7 mouse cellular contexts compared by ENCODE assay signal in genomic region chr2:35463372-35464088, GRCm38 (mm10). TPM values are rescaled to one million over a fixed set of nuclear protein-coding genes. Genes with fewer than 3 reads are reported as not detected.
DNase-seq lines count a peak whose midpoint lies in the region; ATAC-seq and TF ChIP-seq lines count a peak whose summit lies in the region.

No protein-coding gene starts in this region.

- peak; percentile 54 for DNase-seq in G1E (ENCODE audit: low spot score)
- peak; percentile 58 to 81 for DNase-seq in heart, adult 2 months
- DNase-seq in lung, postnatal 14 days, result peak; percentile 70
- DNase-seq in retina, postnatal 1 day, result peak; percentile 59
- DNase-seq in cerebellum, adult 18-20 months, result no peak

- ATAC-seq in G1E (ENCODE audit: extremely low read depth, insufficient number of reproducible peaks, low FRiP score, poor library complexity, severe bottlenecking), result peak; percentile 77
- ATAC-seq in kidney, embryonic 14.5 days (ENCODE audit: low FRiP score, low TSS enrichment), result peak; percentile 90

- no peak for TF ChIP-seq CTCF in G1E (IDR thresholded peaks at IDR 0.05; ENCODE audit: low read depth, low read length)
- no peak for TF ChIP-seq CTCF in heart, adult 2 months (IDR thresholded peaks at IDR 0.05)

- no peaks in the 10 kb centered on the region for H3K79me2 ChIP-seq in heart, adult 2 months (replicated peaks; ENCODE audit: control insufficient read depth, insufficient read depth, low read length)

- H3K4me1 ChIP-seq in G1E (ENCODE audit: insufficient read depth, low read depth, low read length), result peaks cover 42% of the 10 kb centered on the region
- H3K4me1 ChIP-seq in brown adipose tissue, adult 24 weeks (ENCODE audit: control insufficient read depth, insufficient read depth, insufficient read length, low read length), result 0 out of 2 replicates have a peak, but pooled peaks cover 2% of the 10 kb centered on the region
- peaks cover 4% of the 10 kb centered on the region; the same call in 1 of the 2 replicates for H3K4me1 ChIP-seq in heart, adult 2 months (ENCODE audit: control insufficient read depth, insufficient read depth, low read length)
- H3K4me1 ChIP-seq in kidney, embryonic 14.5 days (ENCODE audit: control insufficient read depth, insufficient read depth, low read length), result peaks cover 16% of the 10 kb centered on the region

- peak overlapping the region; percentile 94 for H3K4me2 ChIP-seq in kidney, embryonic 14.5 days (replicated peaks; ENCODE audit: low read depth, low read length)

- 0 out of 2 replicates have a peak, but pooled peaks have one; percentile 30 for TF ChIP-seq POLR2A in heart, adult 2 months (IDR thresholded peaks at IDR 0.05; ENCODE audit: insufficient read depth, low read depth, low read length)

- WGBS in heart, adult 2 months, result 53% methylated on average over 19 of the region's 19 CpGs
- WGBS in kidney, embryonic 14.5 days, result 6% methylated on average over 19 of the region's 19 CpGs

- H3K27ac ChIP-seq in brown adipose tissue, adult 24 weeks (replicated peaks; ENCODE audit: low read depth, low read length), result peak overlapping the region; percentile 25; the same call in 1 of the 2 replicates
- no peak overlapping the region; the same call in none of the 2 replicates for H3K27ac ChIP-seq in heart, adult 2 months
- H3K27ac ChIP-seq in kidney, embryonic 14.5 days (ENCODE audit: low read depth, low read length), result peak overlapping the region; percentile 63

- intact Hi-C loops in heart, adult 2 months (cut with DNase I), result no loop called here

- no peaks in the 10 kb centered on the region for H3K9me3 ChIP-seq in G1E (replicated peaks)
- no peaks in the 10 kb centered on the region for H3K9me3 ChIP-seq in kidney, embryonic 14.5 days (ENCODE audit: control insufficient read depth, low read length)

- no peak for TF ChIP-seq EP300 in heart, adult 2 months (IDR thresholded peaks at IDR 0.05; ENCODE audit: insufficient read depth, low read depth, low read length)

- peaks cover 10% of the 10 kb centered on the region for H3K36me3 ChIP-seq in G1E (replicated peaks)
- H3K36me3 ChIP-seq in heart, adult 2 months (ENCODE audit: control insufficient read depth, insufficient read depth, low read length), result no peaks in the 10 kb centered on the region
- H3K36me3 ChIP-seq in kidney, embryonic 14.5 days (ENCODE audit: control insufficient read depth, insufficient read depth, low read length), result no peaks in the 10 kb centered on the region

- H3K9ac ChIP-seq in heart, adult 2 months (ENCODE audit: low read depth, low read length), result no peak overlapping the region
- H3K9ac ChIP-seq in kidney, embryonic 14.5 days (ENCODE audit: low read depth, low read length), result no peak overlapping the region

- H3K4me3 ChIP-seq in G1E (ENCODE audit: low read depth, low read length), result peak overlapping the region; percentile 51; the same call in 1 of the 2 replicates
- H3K4me3 ChIP-seq in brown adipose tissue, adult 24 weeks (ENCODE audit: insufficient read depth, low read depth, low read length), result no peak overlapping the region
- H3K4me3 ChIP-seq in heart, adult 2 months, result no peak overlapping the region
- H3K4me3 ChIP-seq in kidney, embryonic 14.5 days (ENCODE audit: low read length), result peak overlapping the region; percentile 13; the same call in 1 of the 2 replicates

- H3K27me3 ChIP-seq in G1E (ENCODE audit: insufficient read depth, low read length), result peaks cover 4% of the 10 kb centered on the region; the same call in 1 of the 2 replicates
- no peaks in the 10 kb centered on the region for H3K27me3 ChIP-seq in heart, adult 2 months (ENCODE audit: control insufficient read depth, insufficient read depth, low read length)
- no peaks in the 10 kb centered on the region for H3K27me3 ChIP-seq in kidney, embryonic 14.5 days (ENCODE audit: control insufficient read depth, insufficient read depth, low read length)

RNA-seq across cellular contexts. Expression of gene Ggta1, which starts 0.5 kb away (rescaled TPM):
- 52.1 and 58.2 TPM in 2 replicates for total RNA-seq in G1E (2014; fragmentation: Nextera tagmentation)
- 22.2 and 27.2 TPM in 2 replicates for total RNA-seq in G1E (2017)
- polyA plus RNA-seq in G1E (2012), result 10.7 and 13.2 TPM in 2 replicates
- polyA plus RNA-seq in brown adipose tissue, adult 24 weeks (2012; ENCODE audit: insufficient read depth, insufficient read length, missing spikeins), result 8.8 and 14.5 TPM in 2 replicates
- 10 to 100 TPM; 15.4 to 15.5 TPM for total RNA-seq in heart, adult 2 months (2021)
- 8.6 and 16.0 TPM in 2 replicates for polyA plus RNA-seq in heart, adult 2 months (2012; rRNA removed)
- 10.3 and 21.5 TPM in 2 replicates for polyA plus RNA-seq in kidney, embryonic 14.5 days (2014; fragmentation: Nextera tagmentation; extraction: Ambion mirVana)

Comparison
In these comparisons a context has a peak if more than half of its experiments do, and no peak if none do; other contexts are left out.
1. DNase-seq: peak in G1E (single experiment), heart, adult 2 months (2 of 2), lung, postnatal 14 days (single experiment) and retina, postnatal 1 day (single experiment); none in cerebellum, adult 18-20 months (0 of 2).
2. H3K4me3 ChIP-seq: peak in G1E (single experiment) and kidney, embryonic 14.5 days (single experiment); none in brown adipose tissue, adult 24 weeks (single experiment) and heart, adult 2 months (single experiment).